Mouse (Mus musculus) gastrocnemius, postnatal 4 days (tissue): ENCODE results near the gene Ring1. TPM values are rescaled to one million over a fixed set of nuclear protein-coding genes. Genes with fewer than 3 reads are reported as not detected.
A peak's percentile ranks its signal among the peaks of the same experiment; 100 is the strongest.
"Not testable (repeated sequence)": the region's sequence is repeated elsewhere in the genome, so short reads cannot be mapped to it uniquely, and the experiment has no call there.

Source experiments
- DNase-seq, 2 experiments: peaks; one replicate each; pipeline ENCODE4 v3.0.0; 2021 to 2022; ENCODE audit warnings: low spot score in 2 of 2, mixed read lengths in 2 of 2
- microRNA-seq: library from miRNA; unstranded; fragments of <30 nt; microRNA quantifications from one replicate; pipeline ENCODE4 v1.2.0, GENCODE M21; 2021
- total RNA-seq, 2 experiments: library from RNA; stranded (reverse); gene quantifications; 2 replicates each; pipeline ENCODE4 v1.2.3; 2021

Ring1 gene
- total RNA-seq, 2 experiments from 2014 or later, result 19.3 to 20.9 TPM

DNA sequence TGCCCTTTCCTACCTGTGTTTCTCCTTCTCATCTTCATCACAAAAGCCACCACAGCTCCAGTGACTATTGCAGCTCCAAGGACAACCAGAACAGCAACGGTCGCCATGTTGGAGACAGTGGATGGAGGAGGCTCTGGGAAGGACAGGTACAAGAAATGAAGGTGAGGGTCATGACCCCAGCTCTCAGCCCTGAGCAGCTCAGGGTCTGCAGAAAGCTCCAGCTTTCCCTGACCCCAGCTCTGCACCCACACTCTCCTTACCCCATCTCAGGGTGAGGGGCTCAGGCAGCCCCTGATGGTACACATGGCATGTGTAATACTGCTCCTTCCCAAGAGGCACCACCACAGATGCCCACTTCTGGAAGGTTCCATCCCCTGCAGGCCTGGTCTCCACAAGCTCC, 27.5 kb downstream of the Ring1 start:
- not testable (repeated sequence) for DNase-seq

DNA sequence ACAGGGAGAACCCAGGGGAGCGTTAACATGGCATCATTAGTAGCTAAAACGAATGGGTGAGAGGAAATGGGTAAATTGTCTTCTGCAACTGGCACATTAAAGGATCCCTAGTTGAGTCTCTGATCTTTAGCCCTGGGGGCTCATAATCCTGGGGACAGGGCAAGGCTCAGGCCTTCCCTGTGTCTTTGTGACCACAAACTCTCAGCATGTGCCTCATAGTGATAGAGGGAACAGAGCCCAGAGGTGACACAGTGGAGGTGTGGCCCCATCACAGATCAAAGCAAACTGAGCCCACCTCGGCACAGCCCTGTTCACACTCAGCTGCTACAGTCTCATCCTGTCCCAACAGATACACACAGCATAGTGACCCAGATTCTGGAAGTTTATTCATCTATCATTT, 28.8 kb downstream of the Ring1 start:
- DNase-seq, result no peak

DNA sequence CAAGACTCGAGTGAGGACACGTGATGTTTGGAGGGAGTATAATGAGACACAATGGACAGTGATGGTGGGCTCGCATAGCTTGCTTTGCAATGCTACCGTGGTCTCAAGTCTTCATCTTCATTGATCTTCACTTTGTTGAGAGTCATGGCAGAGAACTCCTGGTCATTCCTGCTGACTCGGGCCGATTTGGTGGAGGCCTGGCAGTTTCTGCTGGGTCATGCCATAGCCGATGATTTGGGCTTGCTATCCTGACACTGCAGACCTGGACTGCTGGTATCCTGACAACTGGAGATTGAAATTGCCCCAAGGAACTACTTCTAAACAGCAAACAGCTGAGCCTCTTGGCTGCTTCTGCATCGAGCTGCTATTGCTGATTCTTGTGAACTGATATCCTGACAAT, 29.5 kb downstream of the Ring1 start:
- no peak for DNase-seq

DNA sequence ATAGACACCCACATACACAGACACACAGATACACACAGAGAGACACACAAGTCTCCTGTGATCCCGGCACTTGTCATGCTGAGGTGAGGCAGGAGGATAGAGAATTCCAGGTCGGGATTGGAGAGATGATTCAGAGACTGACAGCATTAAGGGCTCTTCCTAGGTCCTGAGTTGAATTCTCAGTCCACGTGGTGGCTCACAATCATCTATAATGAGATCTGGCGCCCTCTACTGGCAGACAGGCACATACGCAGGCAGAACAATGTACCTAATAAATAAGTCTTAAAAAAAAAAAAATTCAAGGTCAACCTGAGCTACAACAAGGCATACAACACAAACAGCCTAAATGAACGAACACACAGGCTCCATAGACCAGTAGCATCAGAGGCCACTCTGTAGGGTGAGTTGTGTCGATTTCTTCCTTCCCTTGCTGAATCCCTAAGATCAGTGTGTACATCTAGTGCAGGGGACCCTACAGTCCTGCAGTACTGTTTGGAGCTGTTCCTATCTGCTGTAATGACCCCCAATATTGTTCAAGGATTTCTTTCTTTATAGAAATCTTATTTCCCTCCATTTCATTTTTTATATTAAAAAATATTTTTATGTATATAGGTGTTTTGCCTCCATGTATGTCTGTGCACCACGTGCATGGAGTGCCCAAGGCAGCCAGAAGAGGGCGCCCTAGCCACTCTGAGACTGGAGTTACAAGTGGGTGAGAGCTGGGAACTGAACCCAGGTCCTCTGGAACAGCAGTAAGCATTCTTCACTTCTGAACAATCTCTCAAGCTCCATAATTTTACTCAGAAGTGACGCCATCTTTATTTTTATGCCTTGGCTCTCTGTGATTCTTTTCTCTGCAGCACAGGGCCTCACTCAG, 32.5 kb downstream of the Ring1 start:
- peak in 1 of 2 experiments; percentile 41 for DNase-seq

DNA sequence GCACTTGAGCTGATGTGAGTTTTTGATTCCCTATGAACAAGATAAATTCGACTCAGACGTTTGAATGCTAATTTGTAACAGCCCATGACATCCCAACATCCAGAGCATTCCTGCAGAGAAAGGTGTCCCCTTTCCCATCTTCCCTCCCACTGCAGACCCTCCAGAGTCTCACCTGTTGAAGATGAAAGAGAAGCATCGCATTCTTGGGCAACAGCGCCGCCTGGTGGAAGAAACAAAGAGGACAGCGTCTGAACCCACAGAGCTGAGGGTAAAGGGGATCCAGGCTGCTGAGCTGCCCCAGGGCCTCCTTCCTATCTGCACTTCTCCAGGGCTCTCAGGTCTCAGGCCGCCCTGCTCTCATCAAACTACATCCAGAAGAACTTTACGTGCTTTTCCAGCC, 42.3 kb downstream of the Ring1 start:
- not testable (repeated sequence) for DNase-seq

DNA sequence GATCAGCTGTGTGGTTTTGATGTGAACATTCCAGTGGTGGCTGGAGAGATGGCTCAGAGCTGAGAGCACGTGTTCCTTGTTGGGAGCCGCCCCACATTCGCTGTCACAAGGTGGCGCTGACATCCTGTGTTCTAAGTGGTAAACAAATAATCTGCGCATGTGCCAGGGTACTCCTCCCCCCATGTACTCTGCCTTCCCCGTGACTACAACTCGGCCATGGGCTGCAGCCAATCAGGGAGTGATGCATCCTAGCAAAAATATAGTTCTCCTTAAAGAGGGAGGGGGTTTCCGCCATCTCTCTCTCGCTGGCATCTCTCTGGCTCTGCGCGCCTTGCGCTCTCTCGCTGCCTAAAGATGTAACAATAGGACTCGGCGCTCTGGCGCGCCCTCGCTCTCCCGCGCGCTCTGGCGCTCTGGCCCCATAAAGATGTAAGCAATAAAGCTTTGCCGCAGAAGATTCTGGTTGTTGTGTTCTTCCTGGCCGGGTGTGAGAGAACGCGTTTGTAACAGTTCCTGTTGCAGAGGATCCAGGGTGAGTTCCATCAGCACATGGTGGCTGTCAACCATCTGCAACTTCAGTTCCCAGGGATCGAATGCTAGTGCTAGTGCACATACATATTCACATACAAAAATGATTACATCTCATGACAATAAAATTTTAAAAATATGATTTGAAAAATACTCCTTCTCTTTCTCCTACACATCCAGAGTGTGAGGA, 43.1 kb downstream of the Ring1 start:
- DNase-seq, result peak; percentile 46 to 81

DNA sequence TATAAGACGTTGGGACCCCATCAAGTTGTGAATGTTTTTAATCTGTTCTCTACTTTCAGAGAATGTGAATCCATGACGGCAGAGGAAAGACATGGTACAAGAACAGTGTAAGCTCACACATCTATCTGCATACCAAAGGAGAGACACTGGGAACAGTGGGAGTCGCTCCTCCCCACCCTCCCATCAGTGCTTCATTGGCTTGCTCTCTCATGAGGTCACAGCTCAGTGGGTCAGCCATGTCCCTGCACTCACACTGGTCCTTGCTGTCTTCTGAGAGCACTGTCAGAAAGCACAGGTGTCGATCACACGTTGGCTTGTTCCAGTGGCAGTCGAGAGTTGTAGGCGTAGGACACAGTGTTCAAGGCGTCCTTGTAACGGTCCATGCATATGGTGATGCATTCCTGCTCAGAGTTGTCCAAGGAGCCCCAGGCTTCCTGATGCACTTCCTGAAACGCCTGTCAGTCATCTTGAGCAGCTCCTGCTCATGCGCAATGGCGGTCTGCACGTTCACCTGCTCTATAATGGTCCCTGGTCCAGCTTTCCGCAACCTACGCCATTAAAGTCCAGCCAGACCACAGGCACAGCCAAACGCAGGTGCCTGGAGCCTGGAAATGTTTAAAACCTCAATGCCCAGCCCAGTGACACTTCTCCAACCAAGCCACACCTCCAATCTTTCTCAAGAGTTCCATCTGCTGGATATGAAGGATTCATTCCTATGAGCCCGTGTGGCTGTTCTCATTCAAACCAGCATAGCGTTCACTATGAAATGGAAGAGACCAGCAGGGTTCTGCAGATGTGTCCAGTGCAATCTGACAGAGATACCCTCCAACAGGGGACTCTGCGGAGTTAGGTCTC, 44.1 kb downstream of the Ring1 start:
- DNase-seq, result no peak

DNA sequence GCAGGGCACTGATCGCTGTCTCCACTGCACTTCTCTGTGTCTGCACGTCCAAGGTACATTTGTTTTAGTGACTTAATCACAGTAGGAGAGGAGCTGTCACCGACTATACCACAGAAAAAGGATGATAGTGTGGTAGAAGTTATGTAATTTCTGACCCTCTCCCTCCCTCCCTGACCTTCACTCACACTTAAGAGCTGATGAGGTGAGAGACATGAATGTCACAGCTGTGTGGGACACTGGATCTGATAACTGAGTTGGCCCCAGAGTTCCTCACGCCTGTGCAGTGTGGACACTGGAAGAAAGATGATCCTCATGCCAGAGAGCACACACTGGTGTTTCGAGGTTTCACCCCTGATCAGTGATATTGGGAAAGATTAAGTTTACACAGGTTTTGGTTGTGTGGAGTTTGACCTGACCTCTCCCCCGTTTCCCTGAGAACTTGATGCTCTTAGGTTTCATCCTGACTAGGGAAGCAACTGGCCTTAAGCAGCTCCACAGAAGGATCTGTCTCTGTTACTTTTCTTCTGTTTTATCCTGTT, 44.9 kb downstream of the Ring1 start:
- no peak for DNase-seq

DNA sequence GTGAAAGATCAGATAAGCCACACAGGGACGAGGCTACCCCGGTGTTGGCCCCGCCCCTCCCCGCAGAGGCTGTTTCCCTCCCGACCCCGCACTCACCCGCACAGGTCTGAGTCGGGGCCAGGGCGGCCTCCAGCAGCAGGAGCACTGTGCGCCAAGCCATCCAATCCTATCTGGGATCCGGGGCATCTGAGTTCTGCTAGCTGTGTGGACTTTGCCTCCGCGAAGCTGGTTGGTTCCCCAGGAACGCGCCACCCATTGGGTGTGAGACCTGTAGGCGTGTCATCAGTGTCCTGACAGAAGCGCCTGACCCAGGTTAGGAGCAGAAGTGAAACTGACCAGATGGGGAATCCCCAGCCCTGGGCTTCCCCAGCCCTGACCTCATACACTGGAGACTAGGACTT, 45.8 kb downstream of the Ring1 start:
- peak in 1 of 2 experiments; percentile 55 for DNase-seq

DNA sequence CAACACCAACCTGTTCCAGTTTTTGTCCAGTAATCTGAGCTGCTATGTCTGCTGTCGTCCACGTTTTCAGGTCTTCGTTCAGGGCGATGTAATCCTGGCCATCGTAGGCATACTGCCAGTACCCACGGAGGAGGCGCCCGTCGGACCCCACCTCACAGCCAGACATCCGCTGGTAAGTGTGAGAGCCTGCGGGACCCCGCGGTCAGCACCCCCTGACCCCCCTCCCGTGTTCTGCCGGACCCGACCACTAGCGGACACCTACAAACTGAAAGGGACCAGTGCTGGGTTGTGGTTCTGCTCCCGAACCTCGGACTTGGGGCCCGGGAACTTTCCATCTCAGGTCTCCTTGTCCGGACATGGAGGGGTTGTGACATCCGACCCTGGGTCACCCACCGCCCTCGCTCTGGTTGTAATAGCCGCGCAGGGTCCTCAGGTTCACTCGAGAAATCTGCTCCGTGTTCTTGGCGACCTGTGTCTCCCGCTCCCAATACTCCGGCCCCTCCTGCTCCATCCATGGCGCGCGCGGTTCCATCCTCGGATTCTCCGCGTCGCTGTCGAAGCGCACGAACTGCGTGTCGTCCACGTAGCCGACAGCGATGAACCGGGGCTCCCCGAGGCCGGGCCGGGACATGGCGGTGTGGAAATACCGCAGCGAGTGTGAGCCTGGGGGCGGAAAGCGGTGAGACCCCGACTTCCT, 46.5 kb downstream of the Ring1 start:
- DNase-seq, result no peak

DNA sequence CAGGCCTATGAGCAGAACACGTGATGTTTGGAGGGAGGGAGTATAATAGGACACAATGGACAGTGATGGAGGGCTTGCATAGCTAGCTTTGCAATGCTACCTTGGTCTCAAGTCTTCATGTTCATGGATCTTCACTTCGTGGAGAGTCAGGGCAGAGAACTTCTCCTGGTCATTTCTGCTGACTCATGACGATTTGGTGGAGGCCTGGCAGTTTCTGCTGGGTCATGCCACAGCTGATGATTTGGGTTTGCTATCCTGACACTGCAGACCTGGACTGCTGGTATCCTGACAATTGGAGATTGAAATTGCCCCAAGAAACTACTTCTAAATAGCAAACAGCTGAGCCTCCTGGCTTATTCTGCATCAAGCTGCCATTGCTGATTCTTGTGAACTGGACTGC, 50.9 kb downstream of the Ring1 start:
- DNase-seq, result no peak

DNA sequence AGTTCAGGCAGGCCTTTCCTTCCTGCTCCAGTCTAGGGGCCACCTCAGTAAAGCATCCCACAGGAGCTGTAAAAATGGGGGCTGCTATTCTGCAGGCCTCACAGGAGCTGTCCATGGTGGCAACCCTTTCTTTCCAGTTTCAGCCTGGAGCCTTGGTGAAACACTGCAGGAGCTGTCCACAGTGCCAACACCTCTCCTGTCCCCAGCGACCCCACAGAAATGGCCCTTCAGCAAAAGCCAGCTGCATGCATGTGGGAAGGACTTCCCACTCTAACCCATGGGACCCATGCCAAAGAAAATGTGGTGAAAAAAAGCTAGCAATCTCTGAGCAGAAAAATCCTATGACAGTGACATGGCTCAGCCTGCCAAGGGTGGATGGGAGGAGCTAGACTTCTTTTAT, 51.8 kb downstream of the Ring1 start:
- no peak for DNase-seq

Small RNA genes within 50 kb of the gene (microRNA-seq; reads per million reads assigned to microRNA genes)
- not detected for gene Mir219a-1
- not detected for gene Mir219c

Other genes with a start within 250 kb of the Ring1 start
- 10 to 100 TPM; 22.5 to 43.8 TPM for gene Angptl4, start 242.8 kb downstream of the Ring1 start, total RNA-seq
- gene Kank3, start 214.2 kb downstream of the Ring1 start, total RNA-seq, result 10 to 100 TPM; 31.6 to 33.4 TPM
- 1,000 to 10,000 TPM; 1,603 to 1,661 TPM for gene Rps28, start 200.1 kb downstream of the Ring1 start, total RNA-seq
- 100 to 1,000 TPM; 292 to 312 TPM for gene Ndufa7, start 200.1 kb downstream of the Ring1 start, total RNA-seq
- 10 to 100 TPM; 14.1 to 16.5 TPM for gene Cd320, start 181.6 kb downstream of the Ring1 start, total RNA-seq
- gene Gm7029, start 150.8 kb downstream of the Ring1 start, total RNA-seq, result not detected
- 10 to 100 TPM; 16.5 to 18.9 TPM for gene Kifc1, start 134.0 kb downstream of the Ring1 start, total RNA-seq
- gene Platr17, start 119.5 kb downstream of the Ring1 start, total RNA-seq, result not detected
- 10 to 100 TPM; 21.9 to 24.9 TPM for gene Daxx, start 115.3 kb downstream of the Ring1 start, total RNA-seq
- 10 to 100 TPM; 43.2 to 43.9 TPM for gene Tapbp, start 108.8 kb downstream of the Ring1 start, total RNA-seq
- 10 to 100 TPM; 24.9 to 26.8 TPM for gene Zbtb22, start 108.8 kb downstream of the Ring1 start, total RNA-seq
- gene Rgl2, start 95.1 kb downstream of the Ring1 start, total RNA-seq, result 10 to 100 TPM; 43.2 to 48.4 TPM
- gene Pfdn6, start 84.3 kb downstream of the Ring1 start, total RNA-seq, result 10 to 100 TPM; 73.2 to 74.5 TPM
- 10 to 100 TPM; 18.8 to 20.0 TPM for gene Wdr46, start 84.0 kb downstream of the Ring1 start, total RNA-seq
- 1 to 10 TPM; 3.8 to 4.5 TPM for gene B3galt4, start 73.2 kb downstream of the Ring1 start, total RNA-seq
- gene Vps52, start 68.9 kb downstream of the Ring1 start, total RNA-seq, result 10 to 100 TPM; 37.4 to 38.6 TPM
- 100 to 1,000 TPM; 863 to 945 TPM for gene Rps18, start 68.7 kb downstream of the Ring1 start, total RNA-seq
- 10 to 100 TPM; 38.8 to 51.5 TPM for gene H2-K1, start 24.3 kb downstream of the Ring1 start, total RNA-seq
- gene H2-Ke6, start 3.4 kb upstream of the Ring1 start, total RNA-seq, result 10 to 100 TPM; 60.4 to 61.7 TPM
- 100 to 1,000 TPM in 1 of 2 experiments, 10 to 100 TPM in 1; 98.5 to 107 TPM for gene Slc39a7, start 7.0 kb upstream of the Ring1 start, total RNA-seq
- gene Rxrb, start 7.1 kb upstream of the Ring1 start, total RNA-seq, result 10 to 100 TPM; 43.6 to 49.4 TPM
- gene Col11a2, start 14.8 kb upstream of the Ring1 start, total RNA-seq, result 10 to 100 TPM; 45.4 to 77.3 TPM
- gene H2-Oa, start 67.7 kb upstream of the Ring1 start, total RNA-seq, result not detected
- 1 to 10 TPM; 7.6 to 8.7 TPM for gene H2-DMa, start 94.9 kb upstream of the Ring1 start, total RNA-seq
- gene Brd2, start 98.0 kb upstream of the Ring1 start, total RNA-seq, result 100 to 1,000 TPM; 125 to 136 TPM
- under 1 TPM; 0.36 to 0.37 TPM for gene H2-DMb2, start 118.6 kb upstream of the Ring1 start, total RNA-seq
- gene H2-DMb1, start 128.4 kb upstream of the Ring1 start, total RNA-seq, result 1 to 10 TPM in 1 of 2 experiments, under 1 TPM in 1; 0.70 to 1.4 TPM
- gene Tap1, start 162.9 kb upstream of the Ring1 start, total RNA-seq, result 1 to 10 TPM; 4.4 to 5.4 TPM
- gene Psmb9, start 163.1 kb upstream of the Ring1 start, total RNA-seq, result 1 to 10 TPM; 1.6 to 4.1 TPM
- gene Psmb8, start 173.0 kb upstream of the Ring1 start, total RNA-seq, result 1 to 10 TPM; 4.3 to 6.1 TPM
- 1 to 10 TPM; 8.1 to 8.3 TPM for gene Tap2, start 178.8 kb upstream of the Ring1 start, total RNA-seq
- under 1 TPM in 1 of 2 experiments, not detected in 1; 0.39 TPM for gene H2-Ob, start 214.2 kb upstream of the Ring1 start, total RNA-seq
- 1 to 10 TPM; 2.1 to 2.9 TPM for gene H2-Ab1, start 233.0 kb upstream of the Ring1 start, total RNA-seq